Mouse (Mus musculus): ENCODE data around the gene Gskip.

Gskip gene

DNA sequence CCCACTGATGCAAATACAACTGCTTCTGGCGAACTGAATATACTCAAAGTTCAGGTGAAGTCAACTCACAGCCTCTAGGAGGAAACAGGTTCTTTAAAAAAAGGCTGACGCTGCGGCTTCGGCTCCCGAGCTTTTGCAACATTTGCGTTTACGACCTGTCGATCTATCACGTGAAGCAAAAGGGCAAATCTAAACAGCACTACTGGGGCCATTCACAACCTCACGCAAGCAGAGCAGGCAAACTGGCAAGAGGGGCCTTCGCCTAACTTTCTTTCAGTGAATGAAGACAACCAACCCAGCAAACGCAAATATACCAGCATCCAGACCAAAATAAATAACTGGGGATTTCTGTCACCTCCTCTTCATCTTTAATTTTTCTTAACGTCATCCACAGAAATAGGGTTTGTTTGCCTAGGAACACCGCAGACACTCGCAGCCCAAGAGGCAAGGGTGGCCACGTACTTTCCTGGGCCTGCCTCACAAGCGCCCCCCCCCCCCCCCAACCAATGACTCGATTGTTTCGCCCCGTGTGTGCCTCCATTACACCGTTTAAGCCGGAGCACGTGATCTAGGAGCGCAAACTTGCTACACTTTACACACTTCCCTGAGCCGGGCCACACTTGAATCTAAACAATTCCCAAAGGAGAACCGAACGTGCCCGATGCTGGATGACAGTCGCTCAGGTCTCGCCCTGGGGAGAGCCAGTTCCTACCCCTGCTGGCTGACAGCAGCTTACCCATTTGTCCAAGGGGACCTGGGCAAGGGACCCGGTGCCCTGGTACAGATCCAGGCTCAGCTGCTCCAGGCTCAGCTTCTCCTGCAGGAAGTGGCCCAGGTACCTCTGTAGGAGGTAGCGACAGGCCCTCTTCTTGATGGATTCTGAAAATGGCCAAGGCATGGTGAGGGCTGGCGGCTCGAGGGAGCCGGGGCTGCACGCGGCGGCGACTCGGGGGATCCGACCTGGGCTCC, at the start of gene Gskip:
Gene Gskip (plus strand): TSS at position 897 of the 969 bp plus-strand sequence.
- peak; percentile 39 for DNase-seq (ENCODE audit: low spot score)

DNA sequence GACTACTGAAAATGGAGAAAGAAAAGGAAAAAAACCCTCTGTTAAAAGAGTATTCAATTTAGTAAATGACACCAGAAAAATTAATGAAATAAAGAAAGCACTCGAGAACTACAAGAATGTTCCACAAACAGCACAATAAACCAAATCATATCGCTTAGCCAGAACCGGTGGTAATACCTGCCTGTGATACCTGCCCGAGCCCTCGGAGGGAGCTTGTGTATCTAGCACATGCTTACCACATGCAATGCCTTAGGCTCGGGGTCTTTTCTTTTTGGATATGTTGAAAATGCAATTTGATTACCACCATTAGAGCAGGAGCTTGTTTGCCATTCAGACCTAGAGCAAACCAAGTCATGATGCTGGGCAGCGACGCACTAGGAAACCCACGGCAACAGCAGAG, 48.1 kb upstream of the Gskip start:
- no peak for DNase-seq (ENCODE audit: low spot score)

DNA sequence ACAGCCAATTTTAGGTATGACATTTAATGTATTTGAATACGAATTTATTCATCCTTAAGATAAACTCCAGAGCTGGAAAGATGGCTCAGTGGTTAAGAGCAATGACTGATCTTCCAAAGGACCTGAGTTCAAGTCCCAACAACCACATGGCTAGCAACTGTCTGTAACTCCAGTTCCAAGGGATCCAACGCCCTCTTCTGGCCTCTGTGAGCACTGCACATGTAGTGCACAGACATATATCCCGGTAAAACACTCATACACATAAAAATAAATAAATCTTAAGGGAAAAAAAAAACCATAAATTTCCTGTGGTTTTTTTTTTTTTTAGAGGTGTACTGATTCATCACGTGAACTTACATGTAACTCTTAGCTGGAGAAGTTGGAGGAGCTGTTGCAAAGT, 47.1 kb upstream of the Gskip start:
- DNase-seq (ENCODE audit: low spot score), result no peak

DNA sequence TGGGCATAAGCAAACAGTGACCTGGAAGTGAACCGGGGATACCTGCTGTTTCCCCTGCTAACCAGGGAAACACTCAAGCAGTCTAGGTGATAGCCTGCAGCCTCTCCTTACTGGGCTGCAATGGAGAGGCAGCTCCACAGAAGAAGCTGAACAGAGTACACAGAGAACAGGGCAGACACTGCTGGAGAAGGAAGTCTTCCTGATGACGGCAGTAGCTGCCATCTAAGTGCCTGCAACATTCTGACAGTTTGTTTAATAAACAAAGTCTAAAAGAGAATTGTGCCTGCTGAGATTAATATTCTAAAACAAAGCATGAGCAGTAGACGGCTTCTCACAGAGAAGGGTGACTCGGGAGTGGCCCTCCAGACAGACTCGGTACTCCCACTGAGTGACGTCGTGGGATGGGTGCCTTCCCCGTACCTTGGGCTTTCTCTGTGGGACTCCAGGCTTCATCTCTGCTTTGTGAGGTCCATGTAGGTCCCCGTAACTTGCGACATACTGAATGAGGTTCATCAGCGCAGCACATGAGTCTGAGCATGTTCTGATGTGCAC, 41.8 kb upstream of the Gskip start:
- no peak for DNase-seq (ENCODE audit: low spot score)

DNA sequence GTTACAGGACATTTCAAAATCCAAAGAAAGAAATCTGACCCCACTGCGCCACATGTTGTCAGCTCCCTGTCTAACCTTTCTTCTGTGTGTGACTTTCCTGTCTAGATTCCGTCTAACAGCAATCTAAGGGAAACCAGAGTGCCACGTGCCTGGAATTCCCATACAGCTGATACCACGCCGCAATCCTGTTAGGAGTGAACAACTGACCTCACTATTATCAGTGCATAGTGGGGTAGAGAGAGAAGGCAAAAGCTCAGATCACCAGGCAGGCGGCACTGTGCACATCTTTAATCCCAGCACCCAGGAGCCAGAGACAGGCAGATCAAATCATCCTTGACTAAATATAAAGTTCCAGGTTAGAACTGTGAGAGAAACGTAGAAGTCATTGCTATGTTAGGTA, 28.8 kb upstream of the Gskip start:
- no peak for DNase-seq (ENCODE audit: low spot score)

DNA sequence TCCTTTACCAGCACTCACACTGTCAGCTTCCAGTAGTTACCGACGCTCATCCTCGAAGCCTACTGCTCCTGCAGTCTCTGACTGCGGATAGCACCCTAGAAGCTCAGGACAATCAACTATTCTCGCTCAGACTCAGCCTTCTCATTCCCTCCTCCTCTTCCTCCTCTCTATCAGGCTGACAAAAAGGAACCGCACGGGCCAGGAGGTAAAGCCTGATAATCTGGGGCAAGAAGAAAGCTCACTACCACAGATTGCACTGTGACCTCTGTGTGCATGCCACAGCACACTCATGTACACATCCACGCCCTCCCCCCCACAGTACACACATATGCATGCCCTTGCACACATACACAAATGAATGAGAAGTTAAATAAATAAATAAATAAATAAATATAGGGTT, 8.4 kb upstream of the Gskip start:
- no peak for DNase-seq (ENCODE audit: low spot score)

DNA sequence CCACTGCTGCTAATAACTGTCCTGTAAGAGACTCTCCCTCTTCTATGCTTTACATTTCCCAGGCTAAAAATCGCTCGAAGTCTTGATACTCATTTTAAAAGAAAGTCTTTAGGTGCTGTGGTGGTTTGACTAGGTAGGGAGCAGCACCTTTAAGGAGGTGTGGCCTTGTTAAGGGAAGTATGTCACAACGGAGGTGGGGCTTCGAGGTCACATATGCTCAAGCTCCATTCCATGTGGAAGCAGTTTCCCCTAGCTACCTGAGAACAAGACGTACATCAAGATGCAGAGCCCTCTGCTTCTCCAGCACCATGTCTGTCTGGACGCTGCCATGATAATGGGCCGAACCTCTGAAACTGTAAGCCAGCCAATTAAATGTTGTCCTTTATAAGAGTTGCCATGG, 6.4 kb upstream of the Gskip start:
- no peak for DNase-seq (ENCODE audit: low spot score)

DNA sequence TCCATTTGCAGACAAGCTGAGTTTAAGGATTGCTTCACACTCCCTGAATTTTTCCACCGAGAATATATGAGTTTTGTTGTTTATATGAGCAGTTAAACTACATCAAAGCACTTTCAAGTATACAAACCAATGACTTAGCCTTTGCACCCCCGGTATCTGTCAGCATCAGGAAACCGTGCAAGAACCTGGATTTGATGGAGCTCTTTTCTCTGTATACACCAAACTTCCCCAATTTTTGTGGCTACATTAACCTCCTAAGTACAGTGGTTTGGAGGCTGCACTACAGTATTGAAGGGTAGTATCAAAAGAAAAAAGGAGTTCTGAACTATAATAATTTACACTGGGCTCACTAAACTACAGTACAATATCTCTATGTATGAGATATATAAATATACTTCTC, 5.9 kb upstream of the Gskip start:
- no peak for DNase-seq (ENCODE audit: low spot score)

DNA sequence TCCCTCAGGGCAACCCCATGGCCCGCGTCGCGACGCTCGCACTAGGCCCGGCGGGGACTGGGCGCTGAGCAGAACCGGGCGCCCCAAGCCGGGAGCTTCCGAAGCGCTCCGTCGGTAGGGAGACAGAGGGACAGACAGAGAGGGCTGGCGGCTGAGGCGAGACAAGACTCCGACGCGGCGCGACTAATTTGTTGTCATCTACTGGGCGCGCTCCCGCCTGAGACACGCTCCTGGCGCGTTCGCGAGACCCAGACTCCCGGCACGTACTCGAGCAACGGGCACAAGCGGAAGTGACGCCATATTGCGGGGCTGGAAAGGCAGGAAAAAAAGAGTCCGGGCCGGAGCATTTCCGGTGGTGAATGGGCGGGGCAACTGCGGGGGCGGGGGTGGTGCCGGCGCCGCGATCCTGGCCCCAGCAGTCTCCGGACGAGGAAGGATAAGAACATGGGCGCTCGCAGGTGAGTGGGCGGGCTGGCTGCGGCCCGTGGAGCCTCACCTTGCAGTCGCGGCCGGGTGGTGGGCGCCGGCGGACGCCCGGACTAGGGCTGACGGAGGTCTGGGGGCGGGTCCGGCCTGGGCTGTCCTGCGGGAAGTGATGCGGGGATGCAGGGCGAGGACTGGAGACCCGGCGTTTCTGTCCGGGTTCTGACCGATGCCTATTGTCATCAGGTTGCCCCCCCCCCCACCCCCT, 517 bp downstream of the Gskip start, which contains the start of gene Atg2b:
Gene Atg2b (minus strand): TSS at position 211 of the 691 bp plus-strand sequence.
- DNase-seq (ENCODE audit: low spot score), result peak; percentile 96

DNA sequence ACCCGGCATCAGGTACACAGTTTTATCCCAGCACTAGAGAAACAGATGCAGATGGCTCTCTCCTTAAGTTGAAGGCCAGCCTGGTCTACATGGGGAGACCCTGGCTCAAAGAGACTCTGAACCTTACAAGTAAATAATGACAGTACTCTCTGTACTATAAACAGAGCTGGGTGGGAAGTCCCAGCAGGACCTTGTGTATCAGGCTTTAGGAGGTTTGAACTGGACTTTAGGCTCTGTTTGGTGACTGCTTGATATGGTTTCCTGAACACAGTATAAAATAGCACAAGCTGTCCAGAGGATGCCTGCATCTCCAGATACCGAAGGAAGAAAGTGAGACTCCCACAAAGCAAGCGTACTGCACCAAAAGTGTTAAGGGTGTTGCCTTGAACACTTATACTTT, 2.2 kb downstream of the Gskip start:
- no peak for DNase-seq (ENCODE audit: low spot score)

DNA sequence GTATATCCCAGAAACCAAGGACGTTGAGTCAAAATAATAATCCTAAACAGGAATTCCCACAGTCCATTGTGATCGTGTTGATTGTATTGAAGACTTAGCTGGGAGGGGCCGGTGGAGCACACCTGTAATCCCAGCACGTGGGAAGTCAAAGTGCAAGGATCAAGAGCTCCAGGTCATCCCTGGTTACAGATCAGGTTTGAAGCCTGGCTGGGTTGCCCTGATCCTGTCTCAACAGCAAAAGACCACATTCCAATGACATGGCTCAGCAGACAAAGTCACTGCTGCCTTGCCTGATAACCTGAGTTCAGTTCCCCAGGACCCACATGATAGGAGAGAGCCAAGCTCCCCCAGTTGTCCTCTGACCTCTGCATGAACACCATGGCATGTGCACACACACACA, 2.8 kb downstream of the Gskip start:
- DNase-seq (ENCODE audit: low spot score), result no peak

DNA sequence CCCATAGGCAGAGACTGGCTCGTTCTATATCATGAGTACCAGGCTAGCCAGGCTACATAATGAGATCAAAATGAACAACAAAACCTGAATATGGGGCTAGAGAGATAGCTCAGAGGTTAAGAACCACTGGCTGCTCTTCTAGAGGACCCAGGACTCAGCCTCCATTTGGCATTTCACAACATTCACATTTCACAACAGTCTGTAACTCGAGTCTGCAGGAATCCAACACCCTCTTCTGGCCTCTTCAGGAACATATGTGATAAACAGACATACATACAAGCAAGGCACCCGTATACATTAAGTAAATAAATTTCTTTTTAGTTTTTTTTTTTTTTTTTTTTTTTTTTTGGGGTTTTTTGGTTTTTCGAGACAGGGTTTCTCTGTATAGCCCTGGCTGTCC, 3.9 kb downstream of the Gskip start:
- DNase-seq (ENCODE audit: low spot score), result no peak

DNA sequence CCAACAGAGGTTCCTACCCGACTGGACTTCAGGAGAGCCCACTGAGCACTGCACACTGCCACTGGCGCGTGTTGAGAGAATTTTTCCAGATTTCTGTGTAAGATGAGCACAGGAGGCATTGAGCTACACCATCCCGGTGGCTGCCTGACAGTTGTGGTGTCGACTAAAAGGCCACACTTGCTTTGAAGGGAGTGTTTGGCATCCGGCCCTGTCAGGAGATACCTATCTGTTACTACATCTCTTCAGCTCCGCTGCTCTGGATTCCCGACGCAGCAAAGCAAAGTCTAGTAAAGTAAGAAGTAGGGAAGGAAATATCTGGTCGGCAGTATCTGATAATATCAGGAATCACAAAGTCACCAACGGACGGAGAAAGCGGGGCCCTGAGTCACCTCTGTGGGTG, 4.8 kb downstream of the Gskip start:
- no peak for DNase-seq (ENCODE audit: low spot score)

DNA sequence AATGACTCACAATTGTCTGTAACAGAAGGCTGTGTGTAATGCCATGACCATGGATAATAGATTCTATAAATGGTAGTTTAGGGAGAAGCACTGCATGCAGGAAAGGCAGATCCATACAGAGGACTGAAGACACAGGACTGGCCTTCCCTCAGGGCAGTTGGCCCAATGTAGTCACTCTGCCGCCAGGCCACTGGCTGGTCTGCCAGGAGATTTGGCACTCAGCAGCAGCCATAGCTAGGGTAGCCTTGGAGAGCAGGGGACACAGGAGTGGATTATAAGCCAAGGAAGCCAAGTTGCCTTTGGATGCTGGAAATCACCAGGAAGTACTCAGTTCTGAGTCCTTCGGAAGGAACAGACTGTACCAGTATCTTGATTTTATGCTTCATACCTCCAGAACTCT, 9.4 kb downstream of the Gskip start:
- no peak for DNase-seq (ENCODE audit: low spot score)

DNA sequence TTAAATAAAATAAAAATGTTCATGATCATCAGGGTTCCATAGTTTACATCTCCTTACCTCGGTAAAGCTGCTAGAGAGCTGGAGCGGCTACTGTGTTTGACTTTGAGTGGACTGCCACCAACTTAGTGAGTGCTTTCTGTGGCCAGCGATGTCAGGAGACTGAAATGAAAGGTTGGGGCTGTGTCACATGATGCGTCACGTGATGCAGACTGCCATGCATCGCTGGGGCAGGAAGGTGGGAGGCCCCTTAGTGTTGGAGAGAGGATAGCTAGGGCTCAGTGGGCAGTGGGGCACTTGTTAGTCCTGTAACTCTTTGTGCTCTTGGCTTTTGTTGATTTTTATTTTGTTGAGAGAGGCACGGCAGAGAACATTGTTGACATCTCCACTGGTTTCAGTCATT, 11.2 kb downstream of the Gskip start:
- no peak for DNase-seq (ENCODE audit: low spot score)

DNA sequence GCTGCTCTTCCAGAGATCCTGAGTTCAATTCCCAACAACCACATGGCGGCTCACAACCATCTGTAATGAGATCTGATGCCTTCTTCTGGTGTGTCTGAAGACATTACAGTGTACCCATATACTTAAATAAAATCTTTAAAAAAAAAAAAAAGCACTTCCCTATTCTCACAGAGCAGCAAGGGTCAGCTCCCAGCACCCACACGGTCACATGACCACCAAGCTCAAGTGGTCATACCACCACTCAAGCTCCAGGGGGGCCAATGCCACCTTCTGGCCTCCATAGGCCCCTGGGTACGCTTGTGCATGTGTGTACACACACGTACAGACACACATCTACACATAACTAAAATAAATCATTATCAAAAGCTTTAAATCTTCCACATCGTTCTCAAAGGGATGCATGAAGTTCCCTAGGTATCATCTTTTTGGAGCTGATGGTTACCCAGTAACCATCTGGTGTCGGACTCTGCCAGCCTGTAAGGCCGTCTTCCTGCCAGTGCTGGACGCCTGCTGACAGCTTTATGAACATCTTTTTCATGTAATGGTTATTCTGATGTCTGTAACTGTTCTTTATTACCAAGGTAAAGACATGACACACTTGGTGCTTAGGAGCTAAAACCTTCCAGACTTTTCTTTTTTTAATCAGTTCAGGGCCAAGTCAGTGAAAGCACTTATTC, 12.6 kb downstream of the Gskip start:
- no peak for DNase-seq (ENCODE audit: low spot score)

DNA sequence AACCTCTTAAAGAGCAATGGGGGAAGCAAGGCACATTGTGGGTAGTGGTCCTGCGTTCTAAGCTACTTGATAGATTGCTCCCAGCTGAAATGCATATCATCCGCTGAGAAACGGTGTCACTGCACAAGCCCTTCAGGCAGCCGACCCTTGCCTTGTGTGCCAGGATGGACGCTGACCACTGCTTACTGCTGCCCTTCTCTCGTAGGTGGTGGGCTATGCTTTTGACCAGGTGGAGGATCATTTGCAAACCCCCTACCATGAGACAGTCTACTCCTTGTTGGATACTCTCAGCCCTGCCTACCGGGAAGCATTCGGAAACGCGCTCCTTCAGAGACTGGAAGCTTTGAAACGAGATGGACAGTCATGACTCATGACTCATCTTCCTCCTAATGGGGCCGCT, 15.8 kb downstream of the Gskip start:
- DNase-seq (ENCODE audit: low spot score), result no peak

DNA sequence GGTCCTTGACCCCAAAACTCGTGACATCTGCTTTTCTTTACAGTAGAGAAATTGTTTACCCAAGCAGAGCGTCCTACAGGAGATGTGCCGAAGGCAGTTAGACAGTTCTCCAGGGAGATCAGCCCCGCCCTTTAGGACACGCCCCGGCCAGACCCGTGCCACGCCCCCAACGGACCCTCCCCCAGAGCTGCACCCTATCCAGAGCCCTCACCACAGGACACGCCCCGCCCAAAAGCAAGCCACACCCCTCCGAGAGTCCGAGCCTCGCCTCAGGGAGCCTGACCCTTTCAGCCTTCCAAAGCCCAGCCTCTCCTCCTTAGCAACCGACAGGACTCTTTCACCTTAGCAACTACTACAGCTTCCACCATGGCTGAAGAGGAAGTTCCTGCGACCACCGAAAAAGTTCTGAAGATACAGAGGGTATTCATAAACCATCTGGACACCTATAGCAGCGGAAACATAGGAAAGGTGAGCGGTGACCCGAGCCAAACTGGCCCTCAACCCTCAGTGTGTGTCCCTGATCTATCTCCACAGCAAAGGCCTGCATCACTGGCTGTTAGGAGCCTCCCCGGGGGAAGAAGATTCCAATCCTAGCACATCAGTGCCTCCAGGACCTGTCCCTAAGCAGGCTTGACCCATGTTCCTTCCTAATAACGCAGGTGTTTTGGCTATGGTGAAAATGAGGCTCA, 21.3 kb downstream of the Gskip start, which contains the start of gene Ak7:
Gene Ak7 (plus strand): TSS at position 178 of the 689 bp plus-strand sequence.
- peak; percentile 76 for DNase-seq (ENCODE audit: low spot score)

DNA sequence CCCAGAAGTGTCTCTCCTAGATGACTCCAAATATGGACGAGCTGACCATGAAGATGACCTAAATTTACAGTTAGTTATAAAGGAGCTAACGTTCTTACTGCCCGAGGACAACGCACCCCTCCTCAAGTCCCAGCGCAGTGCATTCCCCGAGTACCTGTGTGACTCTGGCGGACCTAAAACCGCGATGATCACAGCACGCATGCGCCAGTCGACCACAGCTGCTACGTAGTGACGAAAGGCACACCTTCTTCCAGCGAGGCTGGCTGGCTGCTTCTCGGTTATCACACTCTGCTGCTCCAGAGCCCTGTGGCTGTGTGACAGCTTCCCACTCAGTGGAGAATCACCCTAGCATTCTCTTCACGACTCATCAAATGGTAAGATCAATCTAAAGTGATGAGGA, 34.0 kb downstream of the Gskip start:
- peak; percentile 11 for DNase-seq (ENCODE audit: low spot score)

DNA sequence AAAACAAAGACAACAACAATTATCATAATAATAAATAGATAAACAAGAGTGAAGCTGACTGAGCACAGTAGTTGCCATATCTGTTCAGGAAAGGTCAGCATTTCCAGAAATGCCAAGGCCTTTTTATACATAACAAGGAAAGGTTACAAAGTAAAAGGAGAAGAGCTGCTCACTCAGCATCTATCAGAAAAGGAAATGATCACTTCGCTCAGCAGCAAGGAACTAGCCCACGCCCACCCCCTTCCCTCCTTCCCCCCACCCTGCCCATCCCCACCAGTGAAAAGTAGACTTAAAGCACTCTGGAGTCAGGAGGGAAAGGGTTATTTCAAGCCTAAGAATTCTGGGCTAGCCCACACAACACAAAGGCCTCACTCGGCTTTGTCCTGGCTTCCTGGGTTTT, 35.6 kb downstream of the Gskip start:
- no peak for DNase-seq (ENCODE audit: low spot score)

DNA sequence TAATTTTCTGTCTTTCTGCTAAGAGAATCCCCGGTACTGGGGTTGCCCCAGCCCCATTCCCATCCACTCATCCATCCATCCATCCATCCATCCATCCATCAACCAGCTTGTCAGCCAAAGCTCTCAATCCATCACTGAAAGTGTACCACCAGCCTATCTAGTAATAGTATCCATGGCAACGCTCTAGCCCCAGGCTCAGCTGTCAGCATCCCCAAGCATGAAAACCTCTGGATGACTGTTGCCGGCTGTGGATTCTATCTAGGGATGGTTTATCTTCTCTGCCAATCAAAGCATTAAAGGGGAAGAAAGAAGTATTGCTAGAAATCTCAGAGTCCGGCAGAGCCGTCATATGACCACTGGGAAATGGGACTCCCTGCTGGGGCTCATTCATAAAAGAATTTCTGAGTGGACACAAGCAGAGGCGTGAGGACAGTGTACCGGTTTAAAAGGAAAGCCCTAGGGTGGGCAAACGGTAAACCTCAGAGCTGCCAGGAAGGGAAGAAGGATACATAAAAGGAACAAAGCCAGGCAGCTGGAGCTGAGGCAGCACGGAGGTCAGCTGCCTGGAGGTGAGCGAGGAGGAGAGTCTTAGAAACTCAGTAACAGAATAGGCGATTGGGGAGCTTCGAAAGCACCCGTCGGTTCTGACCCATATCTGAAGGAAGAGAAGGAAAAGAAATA, 37.0 kb downstream of the Gskip start:
- no peak for DNase-seq (ENCODE audit: low spot score)
